Mouse (Mus musculus): ENCODE measurements around the gene Rasgrf1. TPM values are rescaled to one million over a fixed set of nuclear protein-coding genes. Genes with fewer than 3 reads are reported as not detected.

Gene Rasgrf1
- total RNA-seq (2021) = 100 to 1,000 TPM; 213 to 223 TPM

DNA sequence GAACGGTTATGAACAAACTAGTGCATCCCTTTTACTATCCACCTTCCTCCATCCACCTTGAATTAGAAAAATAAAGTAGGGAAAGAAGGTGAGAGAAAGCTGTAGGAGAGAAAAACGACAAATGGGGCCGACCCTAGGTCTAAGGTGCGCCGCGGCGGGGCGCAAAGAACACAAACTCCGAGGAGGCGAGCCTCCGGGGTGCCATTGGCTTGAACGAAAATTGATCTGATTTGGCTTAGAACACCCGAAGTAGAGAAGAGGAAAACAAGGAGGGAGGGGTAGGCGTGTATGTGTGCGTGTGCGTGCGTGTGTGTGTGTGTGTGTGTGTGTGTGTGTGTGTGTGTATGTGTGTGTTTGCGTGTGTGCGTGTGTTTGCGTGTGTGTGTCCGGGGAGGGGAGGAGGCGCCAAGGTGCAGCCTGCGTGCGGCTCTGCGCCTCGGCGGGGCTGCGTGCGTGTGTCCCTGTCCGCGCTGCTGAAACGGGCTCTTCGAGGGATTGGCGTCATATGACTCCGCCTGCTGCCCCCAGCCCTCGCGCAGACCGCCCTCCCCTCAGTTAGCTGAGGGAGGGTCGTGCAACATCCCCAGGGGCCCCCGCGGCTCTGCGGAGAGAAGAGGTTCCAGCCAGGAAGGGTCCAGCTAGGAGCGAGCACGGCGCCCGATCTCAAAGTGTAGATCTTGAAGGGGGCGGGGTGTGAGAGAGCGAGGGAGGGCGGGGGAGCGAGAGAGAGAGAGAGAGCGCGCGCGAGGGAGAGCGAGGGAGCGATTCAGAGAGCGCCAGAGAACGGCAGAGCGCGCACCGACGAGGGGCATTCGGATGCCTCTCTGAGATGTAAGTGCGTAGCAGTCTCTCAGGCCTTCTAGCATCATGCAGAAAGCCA is at the start of gene Rasgrf1:
Gene Rasgrf1, plus strand, starts transcription at position 778 of the 880 bp plus-strand sequence.
- intact Hi-C loops (cut with DNase I) = loop anchor here (2.0 to 5.0 kb wide), 2 partner anchors 67 to 83 kb away; no protein-coding TSS in a partner anchor
- DNase-seq (ENCODE audit: low spot score in 2 of 2) = peak; percentile 73

DNA sequence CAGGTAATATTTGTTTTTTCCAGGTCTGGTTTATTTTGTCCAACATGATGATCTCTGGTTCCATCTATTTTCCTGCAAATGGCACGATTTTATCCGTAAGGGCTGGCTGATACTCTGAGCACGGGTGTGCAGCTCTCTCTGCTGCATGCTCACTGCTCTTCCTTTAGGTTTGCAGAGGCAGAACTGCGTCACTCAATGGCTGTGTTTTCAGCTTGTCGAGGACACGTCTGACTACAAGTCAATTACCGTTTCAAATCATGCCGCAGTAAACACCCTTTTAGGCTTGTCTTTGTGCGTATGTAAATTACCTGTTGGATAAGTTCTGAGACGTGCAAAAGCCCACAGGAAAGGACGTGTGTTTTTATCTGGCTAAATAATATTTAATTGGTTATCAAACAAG is 49.6 kb upstream of the Rasgrf1 start:
- DNase-seq (ENCODE audit: low spot score in 2 of 2) = no peak
- intact Hi-C loops (cut with DNase I) = no loop called here

DNA sequence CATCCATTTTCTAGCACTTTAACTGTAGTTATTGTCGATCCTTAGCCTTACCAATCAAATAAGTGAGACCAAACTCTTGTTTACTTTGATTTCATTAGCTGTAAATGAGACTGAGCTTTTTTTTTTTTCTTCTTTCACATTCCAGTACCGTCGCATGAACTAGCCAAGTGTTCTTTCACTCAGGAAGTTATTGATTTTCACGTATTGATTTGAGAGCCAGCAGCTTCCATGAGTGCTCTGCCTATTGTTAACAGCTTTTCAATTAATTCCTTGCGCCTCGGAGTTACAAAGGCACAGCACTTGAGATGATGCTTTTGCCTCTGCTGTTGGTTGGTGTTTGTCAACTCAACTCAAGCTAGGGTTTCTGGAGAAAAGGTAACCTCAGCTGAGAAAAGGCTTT is 49.1 kb upstream of the Rasgrf1 start:
- intact Hi-C loops (cut with DNase I) = no loop called here

DNA sequence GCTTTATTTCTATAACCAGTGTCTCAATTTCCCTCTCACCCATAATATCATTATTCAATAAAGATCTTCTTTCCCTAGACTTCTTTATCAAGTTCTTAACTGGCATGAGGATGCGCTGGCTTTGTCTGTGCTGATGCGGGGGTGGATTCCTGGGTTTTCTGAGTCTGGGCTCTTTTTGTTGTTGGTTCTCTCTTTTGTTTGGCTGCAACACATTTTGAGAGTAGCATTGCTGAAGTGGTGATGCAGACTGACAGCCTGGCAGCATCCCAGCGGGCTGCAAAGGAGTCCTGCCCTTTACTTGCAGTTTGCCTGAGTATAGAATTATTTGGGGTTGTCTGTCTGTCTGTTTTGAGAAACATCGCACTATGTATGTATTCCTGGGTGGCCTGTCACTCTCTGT is 42.6 kb upstream of the Rasgrf1 start:
- no peak for DNase-seq (ENCODE audit: low spot score in 2 of 2)
- intact Hi-C loops (cut with DNase I) = no loop called here

More for the DNA sequence above, 49.1 kb upstream of the Rasgrf1 start:
- no peak for DNase-seq (ENCODE audit: low spot score in 2 of 2)

DNA sequence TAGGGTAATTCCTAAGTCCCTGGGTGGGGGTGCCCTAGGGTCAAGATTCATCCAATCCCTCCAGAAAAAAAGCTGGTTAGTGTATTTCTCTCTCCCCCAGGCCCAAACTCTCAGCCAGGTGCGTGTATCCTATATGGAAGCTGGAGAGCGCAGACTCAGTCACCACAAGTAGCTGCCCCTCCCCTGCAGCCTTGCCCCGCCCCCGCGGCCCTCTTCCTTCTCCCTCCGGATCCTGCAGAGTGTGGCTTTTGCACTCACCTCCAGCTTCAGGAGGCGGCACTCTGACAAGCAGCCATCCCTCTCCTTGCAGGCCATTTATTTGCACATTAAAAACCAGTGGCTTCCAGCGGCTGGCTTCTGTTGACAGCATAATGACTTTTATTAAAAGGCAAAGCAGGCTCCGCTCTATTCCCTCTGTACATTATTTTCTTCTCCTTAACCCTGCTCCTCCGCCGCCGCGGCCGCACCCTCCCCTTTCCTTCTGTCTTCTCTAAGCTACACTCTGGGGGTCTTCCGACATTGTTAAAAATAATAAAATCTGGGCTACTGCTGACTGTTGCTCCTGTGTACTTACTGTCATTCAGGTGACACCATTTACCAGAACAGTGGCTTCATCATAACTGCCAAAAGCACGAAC is 41.5 kb upstream of the Rasgrf1 start:
- DNase-seq (ENCODE audit: low spot score in 2 of 2) = no peak
- intact Hi-C loops (cut with DNase I) = no loop called here

DNA sequence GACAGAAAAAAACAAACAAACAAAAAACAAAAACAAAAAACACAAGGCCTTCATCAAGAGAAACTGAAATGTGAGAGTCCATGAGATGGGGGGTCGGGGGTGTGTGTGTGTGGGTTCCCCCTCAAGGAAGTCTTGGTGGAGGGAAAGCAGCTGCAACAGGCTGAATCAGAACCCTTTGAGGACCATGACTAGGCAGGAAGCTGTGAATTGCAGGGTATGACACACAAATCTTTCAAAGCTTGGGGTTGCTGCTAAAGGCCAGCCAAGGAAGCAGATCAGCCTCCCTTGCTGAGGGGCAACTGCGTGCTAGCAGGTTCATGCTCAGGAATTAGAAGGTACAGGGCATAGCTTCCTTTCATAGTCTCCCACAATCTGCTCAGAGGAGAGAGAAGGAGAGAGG is 40.1 kb upstream of the Rasgrf1 start:
- intact Hi-C loops (cut with DNase I) = no loop called here
- no peak for DNase-seq (ENCODE audit: low spot score in 2 of 2)

DNA sequence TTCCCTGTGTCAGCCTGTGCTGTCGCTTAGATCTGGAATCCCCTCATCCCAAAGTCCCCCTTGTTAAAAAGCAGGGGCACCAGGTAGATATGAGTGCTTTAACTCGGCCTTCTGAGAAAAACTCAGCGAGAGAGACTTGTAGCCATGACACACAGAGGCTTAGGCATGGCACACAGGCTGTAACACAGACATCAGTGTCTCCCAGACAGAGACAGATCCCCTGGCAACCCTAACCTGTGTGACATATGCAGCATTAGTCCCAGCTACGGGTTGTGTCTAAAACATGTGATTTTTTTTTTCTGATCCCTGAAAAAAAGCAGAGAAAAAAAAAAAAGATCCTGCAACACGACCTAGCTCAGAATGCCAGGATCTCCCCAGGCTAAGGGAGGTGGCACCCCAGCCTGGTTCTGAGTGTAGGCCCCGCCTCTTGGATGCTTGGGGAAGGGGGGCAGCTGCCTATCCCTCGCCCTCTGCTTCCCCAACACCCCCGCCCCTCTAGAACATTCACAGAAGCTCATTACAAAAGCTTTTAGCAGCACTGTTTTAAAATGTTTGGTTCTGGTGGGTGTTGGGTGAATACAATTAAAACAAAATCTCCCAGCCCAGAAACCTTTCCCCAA is 39.1 kb upstream of the Rasgrf1 start:
- peak in 1 of 2 experiments; percentile 50 for DNase-seq (ENCODE audit: low spot score in 2 of 2)
- intact Hi-C loops (cut with DNase I) = loop anchor here (10.0 kb wide), 1 partner anchor 1534 kb away; no protein-coding TSS in a partner anchor

DNA sequence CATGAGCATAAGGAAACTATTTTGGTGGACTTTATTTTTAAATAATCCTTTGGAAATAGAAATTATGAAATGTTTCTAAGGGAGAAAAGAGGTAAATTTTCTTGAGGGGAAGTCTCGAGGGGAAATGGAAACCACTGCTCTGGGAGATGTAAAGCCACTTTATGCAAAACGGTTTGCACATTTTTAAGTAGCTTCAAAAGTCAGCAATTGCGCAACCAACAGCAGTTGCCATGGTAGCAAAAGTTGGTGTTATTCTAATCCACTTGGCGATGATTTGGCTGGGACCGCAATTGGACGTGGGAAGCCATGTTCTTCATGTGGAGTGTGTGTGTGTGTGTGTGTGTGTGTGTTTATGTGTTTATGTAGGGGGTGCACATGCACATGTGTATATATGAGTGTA is 37.6 kb upstream of the Rasgrf1 start:
- intact Hi-C loops (cut with DNase I) = loop anchor here (10.0 kb wide), 1 partner anchor 1533 kb away; no protein-coding TSS in a partner anchor
- peak; percentile 41 to 82 for DNase-seq (ENCODE audit: low spot score in 2 of 2)

DNA sequence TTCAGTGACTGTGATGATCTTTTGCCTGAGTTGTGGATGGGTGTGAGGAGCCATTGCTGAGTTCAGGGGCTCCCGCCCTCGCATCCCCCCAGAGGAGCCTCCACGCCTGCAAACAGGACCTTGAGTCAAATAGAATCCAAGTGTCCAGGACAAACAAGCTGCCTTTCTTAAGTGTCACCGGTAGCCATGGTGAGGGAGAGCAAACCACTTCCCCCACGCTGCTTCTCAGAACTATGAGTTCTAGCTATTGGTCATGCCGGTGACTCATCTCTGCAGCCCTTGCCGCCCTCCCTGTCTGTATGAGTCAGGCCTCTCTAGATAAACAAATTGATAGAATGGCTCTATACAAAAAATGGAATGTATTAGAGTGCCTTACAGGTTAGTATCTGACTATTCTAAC is 35.3 kb upstream of the Rasgrf1 start:
- no peak for DNase-seq (ENCODE audit: low spot score in 2 of 2)
- intact Hi-C loops (cut with DNase I) = loop anchor here (10.0 kb wide), 1 partner anchor 1530 kb away; no protein-coding TSS in a partner anchor

DNA sequence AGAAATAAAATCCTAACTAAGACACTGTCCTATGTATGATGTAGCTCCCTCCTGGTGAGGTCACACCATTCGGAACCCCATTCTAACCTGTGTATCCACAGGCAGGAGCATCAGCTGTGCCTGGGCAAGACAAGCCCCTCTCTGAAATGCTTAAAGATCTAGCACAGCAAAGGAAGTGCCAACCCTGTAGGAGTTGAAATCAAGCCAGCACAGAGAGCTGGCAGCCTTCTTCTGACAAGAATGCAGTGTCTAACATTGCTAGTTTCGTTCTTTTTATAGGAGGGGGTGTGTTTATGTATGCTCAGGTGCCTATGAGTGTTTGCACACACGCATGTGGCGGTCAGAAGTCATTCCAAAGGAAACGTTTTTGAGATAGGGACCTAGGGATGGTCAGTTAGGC is 34.2 kb upstream of the Rasgrf1 start:
- DNase-seq (ENCODE audit: low spot score in 2 of 2) = peak in 1 of 2 experiments; percentile 52
- intact Hi-C loops (cut with DNase I) = loop anchor here (5.0 to 10.0 kb wide), 3 partner anchors 48 to 1529 kb away; partner anchors contain the start of gene Zic4

DNA sequence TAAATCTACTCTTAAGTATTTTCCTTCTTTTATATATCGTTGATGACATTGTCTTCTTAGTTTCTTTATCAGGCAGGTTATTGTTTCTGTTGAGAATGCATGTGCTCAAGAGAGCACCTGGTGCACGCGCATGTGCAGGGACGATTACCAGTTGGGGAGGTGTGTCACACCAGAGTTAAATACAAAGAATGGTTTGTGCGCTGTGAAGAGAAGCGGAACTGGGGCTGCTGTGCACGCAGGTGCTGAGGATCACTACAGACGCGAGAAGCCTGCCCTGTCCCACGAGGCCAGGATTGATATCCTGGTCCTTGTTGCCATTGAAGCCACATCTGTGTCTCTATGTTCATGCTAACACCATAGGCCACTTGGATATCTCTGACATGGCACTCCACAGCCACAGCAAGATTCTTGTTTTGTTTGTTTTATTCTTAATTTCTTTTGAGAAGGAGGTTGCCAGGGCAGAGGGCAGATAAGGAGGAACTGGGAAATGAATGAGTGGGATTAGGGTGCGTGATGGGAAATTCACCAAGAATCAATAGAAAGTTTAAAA is 31.2 kb upstream of the Rasgrf1 start:
- DNase-seq (ENCODE audit: low spot score in 2 of 2) = no peak
- intact Hi-C loops (cut with DNase I) = loop anchor here (5.0 to 10.0 kb wide), 3 partner anchors 51 to 1526 kb away; partner anchors contain the start of gene Zic4

DNA sequence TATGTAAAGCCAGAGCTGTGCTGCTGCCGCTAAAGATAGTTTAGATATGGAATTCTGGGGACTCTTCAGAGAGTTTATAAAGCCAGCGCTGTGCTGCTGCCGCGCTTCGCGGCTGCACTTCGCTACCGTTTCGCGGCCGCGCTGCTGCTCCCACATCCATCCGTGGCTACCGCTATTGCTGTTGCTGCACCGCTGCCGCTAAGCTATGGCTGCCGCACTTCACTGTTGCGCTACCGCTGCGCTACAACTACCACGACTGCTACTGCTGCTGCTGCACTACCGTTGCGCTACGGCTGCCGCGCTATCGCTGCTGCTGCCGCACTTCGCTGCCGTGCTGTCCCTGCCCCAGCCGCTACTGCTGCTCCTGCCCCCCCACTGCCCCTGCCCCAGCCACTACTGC is 30.1 kb upstream of the Rasgrf1 start:
- DNase-seq (ENCODE audit: low spot score in 2 of 2) = peak in 1 of 2 experiments; percentile 48
- intact Hi-C loops (cut with DNase I) = loop anchor here (5.0 to 10.0 kb wide), 3 partner anchors 52 to 1525 kb away; partner anchors contain the start of gene Zic4

DNA sequence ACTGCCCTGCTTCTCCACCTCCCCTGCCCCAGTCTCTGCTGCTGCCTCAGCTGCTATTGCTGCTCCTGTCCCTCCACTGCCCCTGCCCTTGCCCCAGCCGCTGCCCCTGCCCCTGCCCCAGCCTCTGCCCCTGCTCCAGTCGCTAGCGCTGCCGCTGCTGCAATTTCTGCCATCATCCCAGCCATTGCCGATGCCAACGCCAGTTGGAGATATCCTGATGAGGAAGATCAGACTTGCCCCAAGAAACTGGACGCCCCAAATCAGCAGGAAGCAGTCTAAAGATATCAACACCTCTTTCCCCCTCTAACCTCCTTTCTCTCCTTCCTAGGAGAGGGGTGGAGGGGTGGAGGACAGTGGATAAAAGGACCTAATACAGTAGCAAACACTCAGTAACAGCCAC is 28.2 kb upstream of the Rasgrf1 start:
- intact Hi-C loops (cut with DNase I) = no loop called here
- no peak for DNase-seq (ENCODE audit: low spot score in 2 of 2)

DNA sequence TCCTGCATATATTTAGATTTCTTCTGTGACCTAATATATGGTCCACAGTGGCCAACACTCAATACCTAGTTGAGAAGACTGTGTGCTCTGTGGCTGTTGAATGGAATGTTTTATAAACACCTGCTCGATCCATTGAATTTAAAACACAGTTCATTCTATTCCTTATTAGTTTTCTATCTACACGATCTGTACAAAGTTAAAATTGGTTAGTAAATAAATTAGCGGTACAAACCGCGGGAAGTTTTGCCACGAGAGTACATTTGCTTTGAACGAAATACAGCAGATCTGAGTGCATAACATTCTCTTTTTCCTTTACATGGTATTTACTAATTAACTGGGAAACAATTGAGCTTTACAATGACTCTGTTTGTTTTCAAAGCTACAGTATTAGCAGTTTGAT is 27.1 kb upstream of the Rasgrf1 start:
- DNase-seq (ENCODE audit: low spot score in 2 of 2) = no peak
- intact Hi-C loops (cut with DNase I) = no loop called here

DNA sequence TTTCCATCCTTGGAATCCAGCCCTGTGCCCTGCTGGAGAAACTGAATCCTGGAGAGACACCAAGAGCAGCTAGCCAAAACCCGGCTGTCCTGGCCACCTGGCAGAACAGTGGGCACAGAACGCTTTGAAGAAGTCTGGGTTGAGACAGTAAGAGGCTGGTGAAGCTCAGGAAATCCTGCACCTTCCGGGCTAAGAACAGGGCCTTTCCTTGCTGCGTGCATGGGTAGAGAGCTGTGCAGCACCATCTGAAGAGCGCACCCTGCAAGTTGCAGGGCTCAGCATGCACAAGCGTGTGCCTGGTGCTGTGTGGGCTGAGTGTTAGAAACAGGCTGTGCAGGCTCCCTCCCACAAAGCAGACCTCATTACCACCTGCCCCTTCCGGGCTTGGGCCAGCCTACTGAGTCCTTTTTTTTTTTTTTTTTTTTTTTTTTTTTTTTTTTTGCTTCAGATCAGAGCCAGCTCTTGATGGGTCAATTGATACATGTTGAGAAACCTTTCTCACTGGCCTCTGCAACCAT is 23.9 kb upstream of the Rasgrf1 start:
- intact Hi-C loops (cut with DNase I) = loop anchor here (5.0 kb wide), 1 partner anchor 43 kb away; no protein-coding TSS in a partner anchor
- DNase-seq (ENCODE audit: low spot score in 2 of 2) = no peak

DNA sequence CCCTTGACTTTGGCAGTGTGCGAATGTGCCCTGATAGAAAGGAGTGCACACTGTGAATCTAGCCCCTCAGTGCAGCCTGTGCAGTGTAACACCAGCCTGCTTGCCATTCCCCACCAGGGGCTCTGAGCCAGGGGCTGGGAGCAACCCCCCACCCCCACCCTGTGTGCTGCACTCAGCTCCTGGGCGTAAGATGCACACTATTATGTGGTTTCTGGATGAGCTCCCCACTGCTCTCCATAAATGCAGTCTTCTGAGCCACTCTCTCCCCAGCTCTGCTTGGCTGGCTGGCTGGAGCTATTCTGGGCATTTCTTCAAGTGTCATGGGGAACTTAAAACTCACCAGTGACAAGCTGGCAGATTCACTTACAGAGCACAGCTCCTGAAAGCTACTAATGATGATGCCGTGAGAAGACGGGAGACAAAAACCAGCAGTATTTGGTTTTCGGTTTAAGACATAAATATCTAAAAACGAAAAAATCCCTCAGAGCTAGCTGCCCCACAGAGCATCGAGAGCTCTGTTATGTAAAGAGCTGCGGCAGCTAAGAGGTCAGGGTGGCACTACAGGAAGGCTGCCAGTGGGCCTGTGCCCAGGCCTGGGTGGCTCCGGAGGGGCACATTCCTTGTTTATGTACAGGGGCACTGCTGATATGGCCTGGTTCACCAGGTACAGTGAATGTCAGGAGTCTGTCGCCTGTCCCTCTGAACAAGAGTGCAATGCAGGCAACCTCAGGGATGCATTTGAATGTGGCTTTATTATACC is 18.0 kb upstream of the Rasgrf1 start:
- peak in 1 of 2 experiments; percentile 69 for DNase-seq (ENCODE audit: low spot score in 2 of 2)
- intact Hi-C loops (cut with DNase I) = no loop called here

DNA sequence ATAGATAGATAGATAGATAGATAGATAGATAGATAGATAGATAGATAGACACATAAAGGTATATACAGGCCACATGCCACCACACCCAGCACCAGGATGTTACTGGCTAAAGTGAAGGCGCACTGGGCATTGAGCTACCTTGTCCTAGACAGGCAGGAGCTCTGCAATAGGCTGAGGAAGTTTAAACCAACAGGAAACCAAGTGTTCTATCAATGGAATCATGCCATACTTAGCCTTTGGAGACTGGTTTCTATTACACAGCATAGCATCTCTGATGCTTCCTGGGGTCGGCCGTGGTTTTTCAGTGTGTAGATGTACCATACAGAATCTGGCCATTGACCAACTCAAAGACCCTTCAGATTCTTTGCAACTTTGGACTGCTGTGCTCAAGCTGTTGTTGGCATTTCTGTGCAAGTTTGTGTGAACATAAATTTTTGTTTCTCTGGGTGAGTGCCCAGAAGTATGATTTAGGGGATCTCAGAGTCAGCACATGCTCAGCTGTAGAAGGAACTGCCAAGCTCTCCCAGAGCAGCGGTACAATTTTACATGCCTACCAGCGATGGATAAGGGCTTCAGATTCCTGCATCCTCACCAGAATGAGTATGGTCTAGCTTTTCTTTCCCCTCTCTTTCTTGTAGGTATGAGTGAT is 17.0 kb upstream of the Rasgrf1 start:
- intact Hi-C loops (cut with DNase I) = no loop called here
- no peak for DNase-seq (ENCODE audit: low spot score in 2 of 2)

DNA sequence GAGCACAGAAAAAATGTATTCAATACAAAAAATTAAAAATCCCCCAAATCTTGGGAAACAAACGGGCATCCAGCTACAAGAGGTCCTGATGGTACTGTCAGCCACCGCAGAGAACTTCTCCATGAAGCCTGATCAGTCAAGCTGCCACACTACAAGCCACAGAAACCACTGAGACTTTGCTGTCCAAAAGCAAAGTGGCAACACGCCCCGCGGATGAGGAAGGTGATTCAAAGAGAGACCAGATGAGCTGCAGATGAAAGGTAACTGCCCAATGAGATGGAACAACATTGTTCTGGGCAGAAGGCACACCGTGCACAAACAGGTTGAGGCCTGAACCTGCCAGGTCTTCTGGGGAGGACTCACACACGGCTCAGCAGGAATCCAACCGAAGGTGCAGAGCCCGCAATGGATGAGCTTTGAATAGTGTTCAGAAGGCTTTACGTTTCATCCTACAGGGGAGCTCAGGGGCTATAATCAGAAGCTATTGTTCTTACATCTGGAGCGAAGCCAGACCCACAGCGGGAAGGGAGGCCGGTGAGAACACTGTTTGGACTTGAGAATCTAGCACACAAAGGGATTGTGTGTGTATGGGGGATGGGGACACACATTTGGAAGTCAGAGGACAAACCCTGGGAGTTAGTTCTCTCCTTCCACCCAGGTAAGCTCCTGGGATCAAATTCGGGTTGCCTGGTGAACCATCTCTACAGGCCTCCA is 9.4 kb upstream of the Rasgrf1 start:
- intact Hi-C loops (cut with DNase I) = no loop called here
- DNase-seq (ENCODE audit: low spot score in 2 of 2) = no peak

Data from left cerebral cortex, postnatal 25 days (tissue).